Mouse (Mus musculus) layer of hippocampus, postnatal 36 days (tissue): ENCODE results near the gene Armcx4. TPM values are rescaled to one million over a fixed set of nuclear protein-coding genes. Genes with fewer than 3 reads are reported as not detected.

Experiments used
- total RNA-seq, 2 experiments: library from RNA; stranded (reverse); gene quantifications; 2 replicates each; pipeline ENCODE4 v1.2.3; 2021

Gene Armcx4
- total RNA-seq, 2 experiments from 2014 or later, result 34.0 to 35.0 TPM

Other genes starting within 250 kb of the Armcx4 start
- gene Taf7l, start 210.0 kb upstream of the Armcx4 start, total RNA-seq, result not detected
- 10 to 100 TPM; 19.3 to 19.7 TPM for gene Timm8a1, start 144.7 kb upstream of the Armcx4 start, total RNA-seq
- gene Btk, start 102.9 kb upstream of the Armcx4 start, total RNA-seq, result under 1 TPM; 0.63 to 0.65 TPM
- 100 to 1,000 TPM; 147 TPM for gene Rpl36a, start 100.9 kb upstream of the Armcx4 start, total RNA-seq
- gene Gla, start 85.4 kb upstream of the Armcx4 start, total RNA-seq, result 1 to 10 TPM; 7.4 to 8.9 TPM
- gene Hnrnph2, start 85.3 kb upstream of the Armcx4 start, total RNA-seq, result 100 to 1,000 TPM; 148 to 160 TPM
- gene Armcx1, start 31.4 kb downstream of the Armcx4 start, total RNA-seq, result 10 to 100 TPM; 58.5 to 60.7 TPM
- gene Armcx6, start 64.9 kb downstream of the Armcx4 start, total RNA-seq, result 1 to 10 TPM; 7.1 to 7.8 TPM
- gene Armcx3, start 70.1 kb downstream of the Armcx4 start, total RNA-seq, result 10 to 100 TPM; 84.7 to 88.2 TPM
- gene Armcx2, start 122.7 kb downstream of the Armcx4 start, total RNA-seq, result 10 to 100 TPM; 78.9 to 89.0 TPM